Mouse (Mus musculus) gonadal fat pad, adult 2 months (tissue): ENCODE data around the gene Carns1. TPM values are rescaled to one million over a fixed set of nuclear protein-coding genes. Genes with fewer than 3 reads are reported as not detected.

ENCODE experiments used
- DNase-seq: peaks from one replicate; pipeline ENCODE4 v3.0.0-alpha.2; 2012; ENCODE audit warnings: low read depth
- polyA plus RNA-seq: library from polyadenylated mRNA; depleted of rRNA; stranded (reverse); fragments of >200 nt; gene quantifications from 2 replicates; pipeline ENCODE4 v1.2.3, GENCODE M21; 2012

Carns1 gene
- polyA plus RNA-seq, 1 experiment, result 10.0 TPM

DNA sequence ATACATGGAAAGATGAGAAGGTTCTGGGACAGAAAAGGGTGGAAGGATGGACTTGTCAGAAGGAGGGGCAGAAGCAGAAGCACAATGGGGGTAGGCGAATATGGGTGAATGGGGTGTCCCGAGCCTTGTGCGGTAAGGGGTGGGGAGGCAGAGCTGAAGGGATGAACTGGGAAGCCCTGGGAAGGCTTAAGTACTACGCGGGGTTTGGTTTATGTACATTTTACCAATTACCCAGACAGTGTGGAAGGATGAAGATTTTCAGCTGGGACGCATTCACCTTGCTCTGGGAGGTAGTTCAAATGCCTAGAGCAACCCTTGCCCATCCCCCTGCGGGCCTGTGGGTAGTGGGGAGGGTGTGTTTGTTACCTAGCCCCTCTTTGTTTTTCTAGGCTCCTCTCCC is 26.9 kb upstream of the Carns1 start:
- no peak for DNase-seq

DNA sequence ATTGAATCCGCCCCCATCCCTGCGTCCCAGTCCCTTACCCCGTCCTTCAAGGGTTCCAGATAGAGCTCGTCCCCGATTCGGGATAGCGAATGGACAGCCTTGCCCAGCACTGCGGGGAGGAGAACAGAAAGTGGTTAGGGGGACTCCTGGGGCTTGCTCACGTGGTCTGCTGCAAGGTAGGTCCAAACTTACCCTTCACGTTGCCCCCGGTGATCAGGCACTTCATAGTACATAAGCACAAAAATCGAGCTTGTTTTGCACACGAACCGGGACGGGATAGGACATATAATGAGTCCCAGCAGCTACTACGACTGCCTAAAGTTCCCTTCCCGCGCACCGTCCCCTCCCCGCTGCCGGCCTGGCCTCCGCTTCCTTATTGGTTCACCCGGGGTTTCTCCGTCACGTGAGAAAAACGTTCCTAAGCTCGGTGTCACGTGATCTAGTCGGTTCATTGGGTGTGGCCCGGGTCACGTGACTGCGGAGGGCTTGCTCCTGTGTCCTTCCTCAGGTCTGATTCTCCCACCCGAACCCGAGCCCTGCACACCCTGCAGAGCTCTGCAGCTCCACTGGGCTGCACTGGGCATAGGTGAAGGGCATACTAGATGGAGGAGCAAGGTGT is 26.1 kb upstream of the Carns1 start, which contains the start of gene Rad9a:
Gene Rad9a, minus strand, starts transcription at position 372 of the 619 bp plus-strand sequence.
- peak; percentile 60 for DNase-seq

DNA sequence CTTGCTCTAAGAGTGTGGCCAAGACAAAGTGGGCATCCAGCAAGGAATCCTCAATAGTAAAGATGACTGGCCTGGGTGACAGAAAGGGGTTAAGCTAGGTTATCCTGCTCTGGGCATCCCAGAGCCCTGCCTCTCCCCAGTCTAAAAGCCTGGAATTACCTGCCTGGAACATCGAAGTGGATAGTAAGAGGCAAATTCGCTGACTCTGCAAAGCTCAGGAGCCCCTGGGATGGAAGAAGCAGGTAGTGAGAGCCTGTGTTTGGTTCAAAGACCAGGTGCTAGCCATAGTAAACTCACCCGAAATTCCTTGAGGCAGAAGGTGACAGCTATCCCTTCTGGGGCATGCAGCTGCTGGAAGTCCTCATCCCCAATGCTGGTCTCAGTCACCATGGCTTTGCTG is 21.9 kb upstream of the Carns1 start:
- DNase-seq, result no peak

DNA sequence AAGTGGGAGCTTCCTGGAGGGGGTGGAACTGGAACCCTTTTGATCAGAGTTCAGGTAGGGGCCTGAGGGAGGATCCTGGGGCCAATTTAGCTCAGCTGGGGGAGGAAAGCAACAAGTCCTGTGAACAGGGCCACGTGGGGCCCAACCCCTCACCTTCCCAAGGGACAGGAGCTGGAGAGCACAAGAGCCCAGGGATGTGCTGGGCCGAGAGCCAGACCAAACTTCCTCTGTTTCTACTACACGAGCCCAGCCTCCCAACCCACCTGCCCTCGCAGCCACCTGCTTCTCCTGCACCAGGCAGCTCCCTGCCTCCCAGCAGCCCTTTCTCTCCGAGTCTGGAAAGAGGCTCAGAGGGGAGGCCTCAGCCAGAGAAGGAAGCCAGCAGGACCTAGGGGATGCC is 21.3 kb upstream of the Carns1 start:
- no peak for DNase-seq

DNA sequence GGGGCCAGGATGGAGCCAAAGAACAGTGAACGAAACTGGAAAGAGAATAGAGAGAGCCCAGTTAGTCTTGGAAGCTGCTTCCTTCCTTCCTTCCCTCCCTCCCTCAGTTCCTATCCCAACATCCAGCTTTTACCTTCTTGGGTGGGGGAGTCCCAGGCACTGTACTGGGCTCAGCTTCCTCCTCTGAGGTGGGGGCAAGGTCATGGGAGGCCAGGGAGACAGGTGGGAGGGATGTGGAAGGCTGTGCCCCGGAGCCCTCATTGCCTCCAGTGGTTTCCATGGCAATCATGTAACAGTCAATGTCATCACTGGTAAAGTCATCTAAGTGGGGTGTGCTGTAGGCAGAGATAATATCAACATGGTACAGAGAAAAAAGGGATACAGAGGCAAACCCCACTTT is 20.8 kb upstream of the Carns1 start:
- DNase-seq, result no peak

DNA sequence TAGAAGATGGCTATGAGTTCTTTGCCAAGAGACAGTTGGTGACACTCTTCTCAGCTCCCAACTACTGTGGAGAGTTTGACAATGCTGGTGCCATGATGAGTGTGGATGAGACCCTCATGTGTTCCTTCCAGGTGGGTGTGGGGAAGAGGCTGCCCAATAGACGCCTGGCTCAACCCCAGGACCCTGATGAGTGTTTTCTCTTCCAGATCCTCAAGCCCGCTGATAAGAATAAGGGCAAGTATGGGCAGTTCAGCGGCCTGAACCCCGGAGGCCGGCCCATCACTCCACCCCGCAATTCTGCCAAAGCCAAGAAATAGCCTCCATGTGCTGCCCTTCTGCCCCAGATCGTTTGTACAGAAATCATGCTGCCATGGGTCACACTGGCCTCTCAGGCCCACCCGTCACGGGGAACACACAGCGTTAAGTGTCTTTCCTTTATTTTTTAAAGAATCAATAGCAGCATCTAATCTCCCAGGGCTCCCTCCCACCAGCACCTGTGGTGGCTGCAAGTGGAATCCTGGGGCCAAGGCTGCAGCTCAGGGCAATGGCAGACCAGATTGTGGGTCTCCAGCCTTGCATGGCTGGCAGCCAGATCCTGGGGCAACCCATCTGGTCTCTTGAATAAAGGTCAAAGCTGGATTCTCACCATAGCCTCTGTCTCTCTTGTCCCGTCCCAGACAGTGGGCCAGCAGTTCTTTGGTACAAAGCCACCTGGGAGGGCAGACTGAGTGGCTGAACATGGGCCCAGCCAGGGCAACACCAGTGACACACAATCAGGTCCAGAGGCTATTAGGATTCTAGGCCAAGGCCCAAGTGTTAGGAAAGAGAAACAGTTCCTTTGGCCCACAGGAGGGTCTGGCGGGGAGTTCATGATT is 19.7 kb upstream of the Carns1 start:
- no peak for DNase-seq

DNA sequence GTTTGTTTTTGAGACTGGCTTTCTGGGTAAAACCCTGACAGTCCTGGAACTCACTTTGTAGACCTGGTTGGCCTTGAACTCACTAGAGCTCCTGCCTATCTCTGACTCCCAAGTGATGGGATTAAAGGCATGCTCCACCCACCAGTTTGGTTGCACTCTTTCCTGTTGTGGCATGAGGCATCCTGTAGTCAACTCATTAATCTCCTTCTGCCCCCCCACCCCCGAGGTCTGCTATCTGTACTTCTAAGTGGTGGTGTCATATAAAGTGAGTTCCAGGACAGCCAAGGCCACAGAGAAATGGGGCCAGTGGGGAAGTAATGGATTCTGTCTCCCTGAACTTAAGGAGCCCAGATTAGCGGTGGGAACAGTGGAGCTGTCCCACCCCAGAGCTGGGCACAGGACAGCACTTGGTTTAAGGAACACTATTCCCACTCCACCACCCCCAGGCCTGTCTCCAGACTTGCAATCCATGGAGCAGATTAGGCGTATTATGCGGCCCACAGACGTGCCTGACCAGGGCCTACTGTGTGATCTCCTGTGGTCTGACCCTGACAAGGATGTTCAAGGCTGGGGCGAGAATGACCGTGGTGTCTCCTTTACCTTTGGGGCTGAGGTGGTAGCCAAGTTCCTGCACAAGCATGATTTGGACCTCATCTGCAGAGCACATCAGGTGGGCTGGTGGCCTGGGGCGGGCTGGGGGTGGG is 18.9 kb upstream of the Carns1 start:
- no peak for DNase-seq

DNA sequence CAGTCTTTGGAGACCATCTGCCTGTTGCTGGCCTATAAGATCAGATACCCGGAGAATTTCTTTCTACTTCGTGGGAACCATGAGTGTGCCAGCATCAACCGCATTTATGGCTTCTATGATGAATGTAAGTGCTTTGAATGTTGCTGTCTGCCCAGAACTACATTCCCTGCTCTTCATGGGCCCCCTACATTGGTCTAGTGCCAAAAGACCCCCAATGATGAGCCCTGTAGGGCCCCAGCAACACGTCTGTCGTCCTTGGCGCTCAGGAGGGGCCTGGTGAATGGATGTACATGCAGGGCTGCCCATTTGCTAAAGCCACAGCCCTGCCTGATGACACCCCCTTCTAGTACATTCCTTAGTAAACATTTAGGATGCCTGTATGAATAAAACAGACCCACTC is 17.9 kb upstream of the Carns1 start:
- DNase-seq, result no peak

DNA sequence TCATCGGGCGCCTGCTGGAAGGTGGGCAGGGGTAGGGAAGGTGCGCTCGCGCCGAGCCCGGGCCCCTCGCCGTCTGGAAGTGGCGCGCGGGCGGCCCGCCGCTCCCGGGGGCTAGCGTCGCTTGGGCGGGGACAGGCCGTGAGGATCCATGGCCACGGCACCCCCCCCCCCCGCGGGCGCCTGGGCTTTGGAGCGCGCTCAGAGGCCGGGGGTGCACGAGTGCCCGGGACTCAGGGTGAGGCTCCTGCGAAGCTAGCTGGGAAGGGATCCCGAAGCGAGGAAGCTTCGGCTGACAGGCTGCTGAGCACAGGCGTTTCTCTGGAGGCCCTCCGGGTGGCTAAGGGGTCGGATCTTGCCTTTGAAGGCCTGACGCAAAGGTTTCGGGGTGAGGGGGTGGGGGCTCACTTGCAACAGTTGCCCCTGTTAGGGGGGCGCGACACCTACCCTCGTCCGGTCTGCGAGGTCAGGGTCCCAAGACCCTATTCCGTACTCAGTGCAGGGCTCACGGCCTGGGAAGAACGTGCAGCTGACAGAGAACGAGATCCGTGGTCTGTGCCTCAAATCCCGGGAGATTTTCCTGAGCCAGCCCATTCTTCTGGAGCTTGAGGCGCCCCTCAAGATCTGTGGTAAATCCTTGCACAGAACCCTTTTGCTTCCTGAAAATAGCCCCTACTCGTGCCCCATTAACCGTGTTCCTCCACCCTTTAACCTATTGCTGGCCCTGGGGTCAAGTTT is 17.1 kb upstream of the Carns1 start:
- DNase-seq, result no peak

DNA sequence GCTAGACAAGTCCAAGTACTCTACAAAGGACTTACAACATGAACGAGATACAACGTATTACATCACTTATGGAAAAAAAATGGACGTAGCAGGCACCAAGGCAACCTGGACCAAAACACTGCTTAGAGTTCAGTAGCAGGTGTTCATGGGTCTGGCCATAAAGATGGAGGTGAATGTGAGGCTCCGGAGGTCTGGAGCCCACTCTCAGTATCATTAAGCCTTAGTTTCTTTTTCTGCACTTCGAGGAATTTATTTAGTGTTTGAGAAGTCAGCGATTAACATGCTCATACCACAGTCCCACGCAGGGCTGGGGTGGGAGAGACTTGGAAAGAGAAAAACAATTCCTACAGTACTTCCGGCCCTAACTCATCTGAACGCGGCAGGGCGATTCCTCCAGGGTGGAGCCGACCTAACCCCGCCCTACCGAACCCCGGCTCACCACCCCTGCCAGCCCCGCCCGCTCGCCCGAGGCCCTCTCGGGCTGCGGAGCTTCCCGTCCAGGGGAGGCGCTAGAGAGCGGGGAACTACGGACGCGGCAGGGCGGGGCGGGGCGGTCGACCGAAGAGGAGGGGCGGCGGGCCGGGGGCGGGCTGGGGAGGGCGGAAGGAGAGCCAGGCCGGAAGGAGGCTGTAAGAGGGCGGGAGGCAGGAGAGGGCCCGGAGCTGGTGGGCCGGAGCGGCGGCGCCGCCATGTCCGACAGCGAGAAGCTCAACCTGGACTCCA is 16.4 kb upstream of the Carns1 start, which contains the start of gene Ppp1ca:
Gene Ppp1ca, plus strand, starts transcription at position 538 of the 723 bp plus-strand sequence.
- DNase-seq, result no peak

DNA sequence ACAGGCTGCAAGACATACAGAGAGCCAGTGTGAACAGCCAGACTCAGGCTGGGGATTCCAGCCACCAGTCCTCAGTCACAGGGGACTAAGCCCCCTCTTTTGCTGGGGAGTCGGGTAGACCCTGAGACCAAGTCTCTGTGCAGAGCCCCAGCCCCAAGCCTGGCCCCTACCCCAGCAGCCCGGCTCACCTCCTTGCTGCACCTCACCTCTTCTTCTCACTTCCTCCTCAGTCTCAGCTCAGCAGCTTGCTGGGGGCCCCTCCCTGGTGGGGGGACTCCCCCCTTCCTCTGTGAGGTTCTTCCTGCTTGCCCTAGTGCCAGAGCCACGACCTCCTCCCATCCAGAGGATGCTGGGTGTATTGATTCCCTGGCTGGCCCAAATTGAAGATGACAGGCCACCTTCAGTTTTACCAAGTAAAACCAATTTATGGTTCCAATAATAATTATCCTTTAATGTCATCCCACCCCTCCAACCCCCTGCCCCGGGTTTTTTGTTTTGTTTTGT is 15.6 kb upstream of the Carns1 start, which contains the start of gene Tbc1d10c:
Gene Tbc1d10c, minus strand, starts transcription at position 454 of the 504 bp plus-strand sequence.
- no peak for DNase-seq

DNA sequence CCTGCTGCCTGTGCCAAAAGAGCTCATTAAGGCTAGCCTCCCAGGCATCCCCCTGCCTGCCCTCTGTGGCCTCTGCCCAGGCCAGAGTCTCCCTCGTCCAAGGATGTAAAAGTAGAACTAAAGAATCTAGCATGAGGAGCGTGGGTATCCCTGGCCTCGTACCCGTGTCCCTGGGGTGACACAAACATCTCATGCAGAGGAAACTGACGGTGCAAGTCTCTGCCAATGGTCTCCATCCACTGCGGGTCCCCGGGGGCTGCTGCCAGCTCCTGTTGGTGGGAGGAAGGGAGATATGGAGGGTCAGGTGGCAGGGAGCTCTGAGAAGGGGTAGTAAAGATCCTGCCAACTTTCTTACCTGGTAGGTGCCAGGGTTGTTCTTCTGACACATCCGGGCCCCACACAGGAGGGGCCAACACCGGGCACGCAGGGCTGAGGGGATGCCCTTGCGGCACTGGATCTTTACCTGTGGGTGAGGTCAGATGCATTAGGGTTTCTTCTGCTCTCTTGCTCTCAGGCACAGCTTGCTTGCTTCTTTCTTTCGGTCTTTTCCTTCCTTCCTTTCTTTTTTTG is 13.9 kb upstream of the Carns1 start:
- DNase-seq, result no peak

DNA sequence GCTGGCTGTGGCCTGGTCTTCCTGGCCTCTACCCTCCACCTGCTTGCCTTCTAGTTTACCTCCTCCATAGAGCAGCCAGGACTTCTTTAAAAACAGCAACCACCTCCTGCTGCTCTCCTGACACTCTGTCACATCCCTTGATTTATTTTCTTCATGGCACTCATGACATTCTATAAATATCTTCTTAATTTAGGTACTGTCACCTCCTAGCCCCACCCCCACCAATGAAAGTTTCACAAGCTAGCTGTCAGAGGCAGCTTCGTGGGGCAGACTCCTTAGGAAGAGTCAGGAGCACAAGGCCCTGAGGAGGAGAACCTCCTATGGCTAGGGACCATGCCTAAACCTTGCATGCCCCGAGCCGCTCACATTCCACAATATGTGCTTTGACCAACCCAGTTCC is 12.0 kb upstream of the Carns1 start:
- DNase-seq, result no peak

DNA sequence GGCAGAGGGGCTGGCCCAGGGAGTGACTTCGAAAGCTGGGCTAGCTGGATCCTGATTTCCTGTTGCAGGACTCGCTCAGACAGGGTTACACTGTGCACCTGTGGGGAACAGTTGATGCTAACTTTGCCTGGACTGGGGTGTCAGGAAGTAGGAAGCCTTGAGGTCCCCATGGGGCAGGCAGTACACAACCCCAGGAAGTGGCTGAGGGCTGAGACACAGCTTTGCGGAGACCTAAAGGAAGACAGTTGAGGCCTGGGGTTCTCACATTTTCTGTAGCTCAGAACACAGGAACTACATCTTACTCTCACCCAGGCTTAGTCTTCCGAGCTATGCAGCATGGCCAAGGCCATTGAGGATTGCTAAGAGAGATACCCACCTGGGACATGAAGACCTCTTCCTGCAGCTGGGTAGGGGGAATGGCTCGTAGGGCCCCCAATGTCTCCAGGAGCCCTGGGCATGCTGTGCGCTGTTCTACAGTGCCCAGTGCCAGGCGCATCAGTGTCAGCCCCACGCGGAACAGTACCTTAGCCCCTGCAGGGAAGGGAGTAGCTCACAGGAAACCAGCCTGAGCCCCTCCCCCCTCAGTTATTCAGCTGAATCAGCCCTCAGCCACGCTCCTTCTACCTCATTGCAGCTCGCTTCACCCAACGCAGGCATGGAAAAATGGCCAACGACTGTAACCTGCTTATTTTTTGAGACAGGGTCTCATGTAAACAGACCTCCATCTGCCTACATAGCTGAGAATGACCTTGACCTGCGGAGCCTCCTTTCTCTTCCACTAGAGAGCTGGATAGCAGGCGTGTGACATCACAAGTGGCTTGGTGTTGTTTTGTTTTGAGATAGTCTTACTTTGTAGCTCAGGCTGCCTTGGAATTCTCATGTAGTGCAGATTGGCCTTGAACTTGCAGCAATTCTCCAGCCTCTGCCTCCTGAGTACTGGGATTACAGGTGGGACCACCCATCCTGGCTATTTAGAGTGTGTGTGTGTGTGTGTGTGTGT is 10.0 kb upstream of the Carns1 start:
- DNase-seq, result no peak

DNA sequence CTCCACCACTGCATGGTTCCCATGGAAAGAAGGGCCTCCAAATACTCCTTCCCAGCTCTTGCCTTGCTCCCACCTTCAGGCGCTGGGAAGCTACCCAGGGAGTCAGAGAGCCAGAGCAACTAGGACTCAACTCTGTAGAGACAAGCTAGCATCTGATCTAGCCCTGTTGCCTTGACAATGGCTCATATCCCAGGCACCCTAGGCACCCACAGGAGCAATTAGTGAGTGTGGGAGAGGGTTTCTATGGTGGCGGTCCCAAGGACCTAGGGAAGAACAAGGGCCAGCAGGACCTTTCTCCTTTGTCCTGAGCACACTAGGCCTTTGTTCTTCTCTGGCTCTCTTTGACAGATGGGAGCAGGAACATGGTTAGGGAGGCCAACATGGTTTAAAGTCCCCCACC is 8.4 kb upstream of the Carns1 start:
- DNase-seq, result no peak

DNA sequence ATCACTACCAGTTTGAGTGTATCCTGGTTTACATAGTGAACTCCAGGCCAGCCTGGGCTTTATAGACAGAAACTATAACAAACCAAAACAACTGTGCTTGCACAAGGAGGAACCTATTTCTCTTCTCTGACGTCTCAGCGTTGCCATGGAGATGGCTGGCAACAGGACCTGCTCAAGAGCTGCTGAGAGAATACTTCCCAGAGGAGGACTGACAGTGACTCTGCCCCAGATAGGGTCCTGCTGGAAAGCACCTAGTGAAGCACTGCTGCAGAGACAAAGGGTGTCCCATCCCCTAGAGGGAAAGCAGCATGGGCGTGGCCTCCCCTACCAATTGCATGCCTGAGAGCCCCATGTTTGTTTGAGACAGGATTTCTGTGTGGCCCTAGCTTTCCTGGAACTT is 6.6 kb upstream of the Carns1 start:
- DNase-seq, result no peak

DNA sequence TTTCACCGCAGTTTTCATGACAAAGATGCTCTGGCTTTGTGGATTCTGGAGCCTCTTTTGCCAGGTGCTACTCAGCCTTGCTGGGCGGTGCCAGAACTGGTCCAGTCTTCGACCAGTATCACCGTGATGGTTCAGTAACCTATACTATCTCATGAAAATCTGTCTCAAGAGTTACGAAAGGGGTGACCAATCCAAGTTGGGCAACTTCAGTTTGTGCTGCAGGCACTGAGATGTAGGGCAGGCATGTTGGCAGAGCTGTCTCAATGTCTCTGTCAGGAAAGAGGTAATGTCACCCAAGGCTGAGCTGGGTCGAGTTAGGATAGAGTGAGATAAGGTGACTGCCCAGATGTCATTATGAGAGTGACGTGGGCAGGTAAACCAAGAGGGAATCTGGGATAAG is 5.1 kb upstream of the Carns1 start:
- DNase-seq, result peak; percentile 51

DNA sequence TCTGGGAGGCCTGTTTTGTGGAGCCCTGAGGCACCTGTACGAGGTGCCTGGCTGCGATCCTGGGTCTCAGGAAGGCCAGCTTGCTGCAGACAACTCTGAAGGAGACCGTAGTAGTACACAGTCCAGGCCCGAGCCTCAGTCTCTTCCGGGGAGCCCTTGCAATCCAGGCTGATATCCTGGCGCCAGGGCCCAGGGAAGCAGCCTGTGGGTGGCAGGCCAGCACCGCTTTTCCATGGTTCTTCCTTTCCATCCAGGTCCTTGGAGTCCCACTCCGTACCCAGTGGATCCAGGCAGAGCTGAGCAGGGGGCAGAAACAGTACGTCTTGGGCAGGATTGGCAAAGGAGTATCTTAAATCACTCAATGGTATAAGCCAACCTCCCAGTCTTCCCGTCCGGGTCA is 2.4 kb downstream of the Carns1 start:
- no peak for DNase-seq
